Mouse (Mus musculus) thymus, postnatal 14 days (tissue): ENCODE data around the gene Sh3bp1.

Experiments used
- DNase-seq: peaks from one replicate; pipeline ENCODE4 v3.0.0; 2021

Sh3bp1 gene

GRCm38 (mm10) chr15:78916052-78916826 lies 16.7 kb downstream of the Sh3bp1 start:
- no peak for DNase-seq

GRCm38 (mm10) chr15:78918126-78918525 lies 18.6 kb downstream of the Sh3bp1 start:
- no peak for DNase-seq

GRCm38 (mm10) chr15:78919914-78920313 lies 20.3 kb downstream of the Sh3bp1 start:
- no peak for DNase-seq

GRCm38 (mm10) chr15:78922700-78923099 lies 23.1 kb downstream of the Sh3bp1 start:
- DNase-seq, result no peak

GRCm38 (mm10) chr15:78923585-78923984 lies 24.0 kb downstream of the Sh3bp1 start:
- DNase-seq, result peak; percentile 83

- no peak for DNase-seq
These were observed 25.6 kb downstream of the Sh3bp1 start for GRCm38 (mm10) chr15:78925129-78925528.

- DNase-seq, result peak; percentile 85
These were observed 26.7 kb downstream of the Sh3bp1 start, which contains the start of gene Lgals1 for GRCm38 (mm10) chr15:78926021-78926919. TSS of gene Lgals1 (plus strand) at chr15:78926725.

- peak; percentile 52 for DNase-seq
These were observed 27.6 kb downstream of the Sh3bp1 start for GRCm38 (mm10) chr15:78927021-78927787.

- peak; percentile 93 for DNase-seq
These were observed 28.4 kb downstream of the Sh3bp1 start for GRCm38 (mm10) chr15:78927788-78928457.

GRCm38 (mm10) chr15:78928539-78928938 lies 29.0 kb downstream of the Sh3bp1 start:
- no peak for DNase-seq

- DNase-seq, result no peak
These were observed 30.7 kb downstream of the Sh3bp1 start for GRCm38 (mm10) chr15:78930192-78930706.

GRCm38 (mm10) chr15:78930801-78931426 lies 31.3 kb downstream of the Sh3bp1 start:
- no peak for DNase-seq

- peak; percentile 77 for DNase-seq
These were observed 32.0 kb downstream of the Sh3bp1 start for GRCm38 (mm10) chr15:78931577-78931976.

GRCm38 (mm10) chr15:78934784-78935320 lies 35.3 kb downstream of the Sh3bp1 start, which contains the start of gene Nol12:
TSS of gene Nol12 (plus strand) at chr15:78934933.
- peak; percentile 85 for DNase-seq

- DNase-seq, result no peak
These were observed 36.8 kb downstream of the Sh3bp1 start for GRCm38 (mm10) chr15:78936403-78936802.

- no peak for DNase-seq
These were observed 37.7 kb downstream of the Sh3bp1 start for GRCm38 (mm10) chr15:78937311-78937710.

GRCm38 (mm10) chr15:78937963-78938362 lies 38.4 kb downstream of the Sh3bp1 start:
- no peak for DNase-seq

GRCm38 (mm10) chr15:78940325-78940724 lies 40.8 kb downstream of the Sh3bp1 start:
- DNase-seq, result no peak

- DNase-seq, result peak; percentile 61
These were observed 43.1 kb downstream of the Sh3bp1 start for GRCm38 (mm10) chr15:78942663-78943062.

- no peak for DNase-seq
These were observed 46.7 kb downstream of the Sh3bp1 start for GRCm38 (mm10) chr15:78946232-78946631.

- no peak for DNase-seq
These were observed 48.1 kb downstream of the Sh3bp1 start, which contains the start of gene Triobp for GRCm38 (mm10) chr15:78947657-78948056. TSS of gene Triobp (plus strand) at chr15:78947724.
